Mouse (Mus musculus): ENCODE data around the gene Ptgir. TPM values are rescaled to one million over a fixed set of nuclear protein-coding genes. Genes with fewer than 3 reads are reported as not detected.
A peak's percentile ranks its signal among the peaks of the same experiment; 100 is the strongest.

Gene Ptgir
- polyA plus RNA-seq, 1 experiment from 2014 or later: 1.7 TPM

DNA sequence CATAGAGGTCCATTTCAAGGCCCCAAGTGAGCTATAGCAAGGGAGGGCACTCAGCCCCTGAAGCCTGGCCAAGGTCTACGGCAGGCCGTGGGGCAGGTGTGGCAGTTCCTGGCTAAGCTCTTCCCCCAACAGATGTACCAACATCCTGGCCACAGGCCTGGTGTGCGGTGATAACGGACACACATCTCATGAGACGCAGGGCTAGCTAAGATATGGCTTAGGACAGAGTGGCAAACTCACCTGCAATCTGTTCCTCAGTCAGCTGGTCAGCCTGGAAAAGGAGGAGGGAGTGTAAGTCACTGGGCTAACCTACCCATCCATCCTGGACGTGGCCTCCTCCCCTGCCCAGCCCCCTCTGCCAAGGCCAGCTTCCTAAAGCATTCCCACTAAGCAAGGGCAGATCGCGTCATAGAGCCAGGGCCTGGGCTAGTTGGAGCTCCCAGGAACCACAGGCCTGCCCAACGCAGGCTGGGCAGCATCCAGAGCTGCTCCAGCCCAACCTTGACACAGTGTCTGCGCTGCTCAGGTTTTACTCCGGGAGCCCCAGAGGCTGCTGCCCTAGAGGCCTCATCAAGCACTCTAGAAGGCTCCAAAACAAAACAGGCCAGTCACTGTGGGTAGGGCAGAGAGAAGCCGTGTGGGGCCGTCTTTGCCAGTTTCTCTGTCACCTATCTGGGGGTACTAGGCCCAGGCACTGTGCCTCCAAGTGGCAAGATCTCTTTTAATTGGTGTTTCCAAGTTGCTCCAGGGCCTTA is 13.3 kb downstream of the Ptgir start:
- peaks cover 58% of the 10 kb centered on the region for H3K36me3 ChIP-seq (replicated peaks; ENCODE audit: insufficient read depth, low read length)
- peak overlapping the region; percentile 45; the same call in 1 of the 2 replicates for H3K27ac ChIP-seq (ENCODE audit: low read depth)
- no peak for ATAC-seq

DNA sequence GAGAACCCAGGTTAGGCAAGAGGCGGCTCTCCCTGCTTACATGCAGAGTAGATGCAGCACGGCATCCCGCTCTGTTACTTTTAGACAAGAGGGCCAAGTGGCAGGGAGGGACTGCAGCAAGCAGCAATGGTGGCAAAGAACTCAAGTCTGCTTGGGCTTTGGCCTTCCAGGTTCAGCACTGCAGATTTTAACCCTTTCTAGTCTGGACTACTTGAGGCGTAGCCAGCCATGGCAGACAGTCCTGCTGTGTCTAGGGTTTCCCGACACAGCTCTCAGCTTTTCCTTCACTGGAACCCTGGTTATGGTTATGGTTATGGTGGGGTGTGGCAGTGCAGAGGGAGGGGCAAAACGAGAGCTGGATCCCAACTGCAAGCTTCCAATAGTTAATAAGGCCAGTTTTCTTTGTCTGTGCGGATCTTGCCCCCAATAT is 13.9 kb downstream of the Ptgir start:
- ATAC-seq (no peak), DNase-seq (no peak)
- Histone ChIP-seq H3K4me3 (ENCODE audit: low read depth, low read length) (no peak overlapping the region), H3K36me3 (replicated peaks; ENCODE audit: insufficient read depth, low read length) (peaks cover 53% of the 10 kb centered on the region), H3K4me2 (ENCODE audit: low read depth, low read length) (no peak overlapping the region), H3K9ac (replicated peaks) (no peak overlapping the region), H3K9me3 (ENCODE audit: low read length) (no peaks in the 10 kb centered on the region), H3K4me1 (ENCODE audit: insufficient read depth) (peaks cover 34% of the 10 kb centered on the region), H3K27ac (ENCODE audit: low read depth) (no peak overlapping the region), H3K27me3 (ENCODE audit: insufficient read depth, low read length) (no peaks in the 10 kb centered on the region)
- 86% methylated on average over 7 of the region's 7 CpGs for WGBS (ENCODE audit: insufficient replicate concordance)
- no peak for TF ChIP-seq CTCF (IDR thresholded peaks at IDR 0.05; ENCODE audit: low read depth)
- no peak for TF ChIP-seq EP300 (IDR thresholded peaks at IDR 0.05; ENCODE audit: low read depth)

More for the DNA sequence above, 13.3 kb downstream of the Ptgir start:
- Histone ChIP-seq H3K4me2 (ENCODE audit: low read depth, low read length) (peak overlapping the region; percentile 18; the same call in 1 of the 2 replicates), H3K9me3 (ENCODE audit: low read length) (no peaks in the 10 kb centered on the region), H3K9ac (replicated peaks) (no peak overlapping the region), H3K4me3 (ENCODE audit: low read depth, low read length) (no peak overlapping the region), H3K27me3 (ENCODE audit: insufficient read depth, low read length) (no peaks in the 10 kb centered on the region), H3K4me1 (ENCODE audit: insufficient read depth) (peaks cover 31% of the 10 kb centered on the region)
- peak; percentile 52 for DNase-seq
- TF ChIP-seq EP300 (IDR thresholded peaks at IDR 0.05; ENCODE audit: low read depth) (peak; percentile 80), CTCF (IDR thresholded peaks at IDR 0.05; ENCODE audit: low read depth) (no peak)
- WGBS (ENCODE audit: insufficient replicate concordance): 64% methylated on average over 13 of the region's 13 CpGs

DNA sequence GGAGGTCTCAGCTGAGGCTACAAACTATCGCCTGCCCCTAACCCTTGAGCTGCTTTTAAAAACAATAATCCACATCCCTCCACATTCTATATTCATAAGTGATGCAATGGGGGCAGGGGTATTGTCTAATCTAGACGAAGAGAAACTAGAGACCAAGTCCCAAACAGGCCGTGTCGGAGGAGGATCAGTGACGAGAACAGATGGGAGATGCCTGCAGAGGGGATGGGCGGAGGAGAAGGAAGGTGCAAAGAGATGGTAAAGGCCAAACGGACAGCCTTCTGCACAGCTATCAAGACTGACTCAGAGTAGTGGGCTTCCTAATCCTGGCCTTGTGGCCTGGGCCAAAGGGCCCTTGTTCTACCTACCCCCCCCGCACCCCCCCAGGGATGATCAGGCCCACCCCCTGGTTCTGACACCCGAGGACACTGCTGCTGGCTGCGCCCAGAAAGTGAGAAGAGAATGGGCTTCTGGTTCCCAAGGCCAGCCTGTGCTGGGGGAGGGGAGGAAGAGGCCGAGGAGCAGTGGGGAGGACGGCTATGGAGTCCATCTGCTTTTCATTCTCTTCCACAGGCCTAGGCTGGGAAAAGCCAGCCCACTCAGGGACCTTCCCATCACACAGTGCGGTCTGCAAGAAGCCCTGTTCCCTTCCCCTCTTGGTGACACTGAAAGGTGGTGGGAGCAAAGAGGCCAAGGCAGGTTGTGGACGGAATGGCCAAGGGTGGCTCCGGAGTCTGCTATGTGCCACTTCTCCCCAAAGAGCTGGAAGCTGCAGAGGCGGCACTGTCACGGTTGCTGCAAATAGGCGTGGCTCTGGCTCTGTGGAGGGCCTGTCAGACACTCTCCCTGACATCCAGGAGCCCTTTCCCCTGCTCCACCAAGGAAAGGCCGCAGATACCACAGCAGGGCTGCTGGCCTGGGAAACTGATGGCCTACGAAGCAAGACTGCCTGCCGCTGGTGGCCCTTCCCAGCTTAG is 14.8 kb downstream of the Ptgir start:
- Histone ChIP-seq H3K9ac (replicated peaks) (peak overlapping the region; percentile 94), H3K27me3 (ENCODE audit: insufficient read depth, low read length) (no peaks in the 10 kb centered on the region), H3K4me3 (ENCODE audit: low read depth, low read length) (peak overlapping the region; percentile 94; the same call in 1 of the 2 replicates), H3K4me2 (ENCODE audit: low read depth, low read length) (peak overlapping the region; percentile 99), H3K4me1 (ENCODE audit: insufficient read depth) (peaks cover 34% of the 10 kb centered on the region), H3K36me3 (replicated peaks; ENCODE audit: insufficient read depth, low read length) (peaks cover 45% of the 10 kb centered on the region), H3K9me3 (ENCODE audit: low read length) (no peaks in the 10 kb centered on the region), H3K27ac (ENCODE audit: low read depth) (0 out of 2 replicates have a peak overlapping the region, but pooled peaks have one; percentile 92)
- 71% methylated on average over 21 of the region's 21 CpGs for WGBS (ENCODE audit: insufficient replicate concordance)
- ATAC-seq: no peak
- no peak for TF ChIP-seq CTCF (IDR thresholded peaks at IDR 0.05; ENCODE audit: low read depth)
- TF ChIP-seq EP300 (IDR thresholded peaks at IDR 0.05; ENCODE audit: low read depth): no peak
- no peak for DNase-seq

- Histone ChIP-seq H3K9me3 (ENCODE audit: low read length) (no peaks in the 10 kb centered on the region), H3K4me2 (ENCODE audit: low read depth, low read length) (peak overlapping the region; percentile 99), H3K9ac (replicated peaks) (peak overlapping the region; percentile 94), H3K36me3 (replicated peaks; ENCODE audit: insufficient read depth, low read length) (peaks cover 37% of the 10 kb centered on the region), H3K27me3 (ENCODE audit: insufficient read depth, low read length) (no peaks in the 10 kb centered on the region), H3K4me1 (ENCODE audit: insufficient read depth) (peaks cover 34% of the 10 kb centered on the region), H3K27ac (ENCODE audit: low read depth) (peak overlapping the region; percentile 92; the same call in 1 of the 2 replicates), H3K4me3 (ENCODE audit: low read depth, low read length) (peak overlapping the region; percentile 94)
- TF ChIP-seq CTCF (IDR thresholded peaks at IDR 0.05; ENCODE audit: low read depth) (no peak), EP300 (IDR thresholded peaks at IDR 0.05; ENCODE audit: low read depth) (no peak)
- no peak for ATAC-seq
- 27% methylated on average over 6 of the region's 6 CpGs for WGBS (ENCODE audit: insufficient replicate concordance)
- DNase-seq: peak; percentile 27
Measured at GRCm38 (mm10) chr7:16921881-16922335, 15.6 kb downstream of the Ptgir start.

GRCm38 (mm10) chr7:16922360-16922973 is 16.2 kb downstream of the Ptgir start:
- peak overlapping the region; percentile 94 for H3K9ac ChIP-seq (replicated peaks)
- DNase-seq: peak; percentile 56
- peaks cover 34% of the 10 kb centered on the region for H3K4me1 ChIP-seq (ENCODE audit: insufficient read depth)
- H3K27ac ChIP-seq (ENCODE audit: low read depth): peak overlapping the region; percentile 92; the same call in 1 of the 2 replicates
- ATAC-seq: no peak
- H3K4me2 ChIP-seq (ENCODE audit: low read depth, low read length): peak overlapping the region; percentile 99
- no peaks in the 10 kb centered on the region for H3K9me3 ChIP-seq (ENCODE audit: low read length)
- no peaks in the 10 kb centered on the region for H3K27me3 ChIP-seq (ENCODE audit: insufficient read depth, low read length)
- WGBS (ENCODE audit: insufficient replicate concordance): 29% methylated on average over 10 of the region's 10 CpGs
- peak overlapping the region; percentile 94 for H3K4me3 ChIP-seq (ENCODE audit: low read depth, low read length)
- peaks cover 31% of the 10 kb centered on the region for H3K36me3 ChIP-seq (replicated peaks; ENCODE audit: insufficient read depth, low read length)
- TF ChIP-seq CTCF (IDR thresholded peaks at IDR 0.05; ENCODE audit: low read depth) (no peak), EP300 (IDR thresholded peaks at IDR 0.05; ENCODE audit: low read depth) (no peak)

Measured in liver, postnatal 0 days (tissue).